Mouse (Mus musculus): ENCODE results near the gene Akr1b8. TPM values are rescaled to one million over a fixed set of nuclear protein-coding genes. Genes with fewer than 3 reads are reported as not detected.
"Not testable (repeated sequence)": the region's sequence is repeated elsewhere in the genome, so short reads cannot be mapped to it uniquely, and the experiment has no call there.

Akr1b8 gene
- total RNA-seq, 2 experiments from 2014 or later = 3.3 to 3.8 TPM

GRCm38 (mm10) chr6:34395897-34396296 is 42.0 kb downstream of the Akr1b8 start:
- no peak for DNase-seq
- intact Hi-C loops (cut with DNase I) = no loop called here

GRCm38 (mm10) chr6:34398431-34398830 is 44.5 kb downstream of the Akr1b8 start:
- intact Hi-C loops (cut with DNase I) = no loop called here
- no peak for DNase-seq

GRCm38 (mm10) chr6:34399606-34400220 is 45.8 kb downstream of the Akr1b8 start:
- intact Hi-C loops (cut with DNase I) = no loop called here
- no peak for DNase-seq

GRCm38 (mm10) chr6:34400696-34401095 is 46.8 kb downstream of the Akr1b8 start:
- intact Hi-C loops (cut with DNase I) = no loop called here

DNA sequence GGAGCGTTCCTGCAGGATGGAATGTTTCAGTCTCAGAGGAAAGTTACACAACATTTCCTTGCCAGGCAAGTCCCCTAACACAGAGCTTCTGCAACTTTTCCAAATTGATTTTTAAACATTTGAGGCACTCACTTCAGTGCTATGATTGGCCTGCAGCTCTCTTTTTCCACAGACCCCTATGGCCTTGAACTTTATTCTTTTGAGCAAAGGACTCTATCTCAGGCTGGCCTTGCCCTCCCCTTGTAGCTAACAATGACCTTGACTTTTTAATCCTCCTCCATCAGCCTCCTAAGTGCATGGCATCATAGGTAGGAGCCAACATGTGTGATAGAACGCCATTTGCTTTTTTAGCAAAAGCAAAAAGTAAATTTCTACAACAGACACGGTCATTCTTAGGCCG is 52.8 kb downstream of the Akr1b8 start:
- no peak for DNase-seq
- intact Hi-C loops (cut with DNase I) = no loop called here

More at GRCm38 (mm10) chr6:34400696-34401095, 46.8 kb downstream of the Akr1b8 start:
- no peak for DNase-seq

DNA sequence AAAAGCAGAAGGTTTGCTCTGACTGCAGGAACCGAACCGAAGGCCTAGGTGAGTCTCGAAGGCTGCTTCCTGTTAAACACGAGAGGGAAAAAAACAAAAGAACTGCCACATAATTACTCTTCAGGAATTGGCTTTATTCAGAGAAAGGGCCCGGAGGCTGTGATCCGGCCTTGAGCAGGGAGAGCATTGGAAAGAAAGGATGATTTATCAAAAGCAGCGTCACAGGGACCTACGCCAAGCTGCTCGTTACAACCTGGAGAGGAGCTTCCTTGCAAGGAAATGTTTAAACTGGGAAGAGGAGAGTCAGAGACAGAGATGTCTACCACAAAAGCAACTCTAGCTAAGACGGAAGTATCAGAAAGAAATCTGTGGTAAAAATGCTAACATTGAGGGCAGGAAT is 53.5 kb downstream of the Akr1b8 start:
- no peak for DNase-seq
- intact Hi-C loops (cut with DNase I) = no loop called here

- intact Hi-C loops (cut with DNase I) = no loop called here
- DNase-seq = no peak
Observed at GRCm38 (mm10) chr6:34412023-34412422, 58.1 kb downstream of the Akr1b8 start, which contains the start of gene Akr1b7. Gene Akr1b7 (plus strand): TSS chr6:34412334.

- DNase-seq = no peak
- intact Hi-C loops (cut with DNase I) = no loop called here
Observed at GRCm38 (mm10) chr6:34412688-34413087, 58.8 kb downstream of the Akr1b8 start.

DNA sequence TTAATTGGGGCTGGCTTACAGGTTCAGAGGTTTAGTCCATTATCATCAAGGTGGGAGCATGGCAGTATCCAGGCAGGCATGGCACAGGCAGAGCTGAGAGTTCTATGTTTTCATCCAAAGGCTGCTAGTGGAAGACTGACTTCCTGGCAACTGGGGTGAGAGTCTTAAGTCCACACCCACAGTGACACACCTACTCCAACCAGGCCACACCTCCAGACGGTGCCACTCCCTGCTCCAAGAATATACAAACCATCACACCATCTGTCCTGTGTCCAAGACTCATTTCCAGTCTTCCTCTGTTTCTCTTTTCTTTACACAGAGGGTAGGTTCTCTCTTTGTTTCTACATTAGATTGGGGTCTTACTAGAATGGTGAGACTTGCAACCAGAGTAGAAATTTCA is 59.5 kb downstream of the Akr1b8 start:
- intact Hi-C loops (cut with DNase I); DNase-seq: not testable (repeated sequence)

- DNase-seq = no peak
Observed at GRCm38 (mm10) chr6:34416521-34416920, 62.6 kb downstream of the Akr1b8 start.

More at GRCm38 (mm10) chr6:34416521-34416920, 62.6 kb downstream of the Akr1b8 start:
- intact Hi-C loops (cut with DNase I) = no loop called here

Other genes with a start within 250 kb of the Akr1b8 start
- 1 to 10 TPM; 7.5 to 9.6 TPM for gene Slc35b4, start 177.0 kb upstream of the Akr1b8 start, total RNA-seq (2021)
- gene Akr1b3, start 36.6 kb upstream of the Akr1b8 start, total RNA-seq (2021) = 100 to 1,000 TPM; 270 to 302 TPM
- 10 to 100 TPM; 56.8 to 65.7 TPM for gene Akr1b10, start 30.1 kb downstream of the Akr1b8 start, total RNA-seq (2021)
- gene Akr1b7, start 58.2 kb downstream of the Akr1b8 start, total RNA-seq (2021) = not detected
- gene Bpgm, start 122.1 kb downstream of the Akr1b8 start, total RNA-seq (2021) = 10 to 100 TPM; 54.7 to 59.1 TPM
- gene Cald1, start 244.4 kb downstream of the Akr1b8 start, total RNA-seq (2021) = 10 to 100 TPM; 49.3 to 55.6 TPM